ENCODE assay signal across 15 mouse cellular contexts in genomic region chr1:132199244-132199643, GRCm38 (mm10). TPM values are rescaled to one million over a fixed set of nuclear protein-coding genes. Genes with fewer than 3 reads are reported as not detected.
DNase-seq lines count a peak whose midpoint lies in the region; ATAC-seq lines count a peak whose summit lies in the region.
"Had no signal": no experiment of that assay in that cellular context is flagged by ENCODE, and none has a peak within 500 bp of the region (broad histone marks: within the 10 kb centered on the region; RNA-seq: fewer than 3 reads in every experiment).

No protein-coding gene starts in this region.

- H3K9me3 ChIP-seq in hindbrain, embryonic 12.5 days (replicated peaks) = no peaks in the 10 kb centered on the region
- no peaks in the 10 kb centered on the region for H3K9me3 ChIP-seq in hindbrain, embryonic 11.5 days (ENCODE audit: control insufficient read depth, low read length)
- no peaks in the 10 kb centered on the region for H3K9me3 ChIP-seq in forebrain, embryonic 13.5 days (replicated peaks)
- no peaks in the 10 kb centered on the region for H3K9me3 ChIP-seq in midbrain, embryonic 16.5 days (replicated peaks; ENCODE audit: control insufficient read depth, low read length, poor library complexity, severe bottlenecking)
- H3K9me3 ChIP-seq: kidney, embryonic 15.5 days; liver, embryonic 12.5 days had no signal

- H3K4me1 ChIP-seq in hindbrain, embryonic 12.5 days = peaks cover 81% of the 10 kb centered on the region
- H3K4me1 ChIP-seq in hindbrain, embryonic 11.5 days (replicated peaks; ENCODE audit: control insufficient read depth, insufficient read depth, low read length) = peaks cover 30% of the 10 kb centered on the region
- H3K4me1 ChIP-seq in forebrain, embryonic 13.5 days = peaks cover 90% of the 10 kb centered on the region
- peaks cover 81% of the 10 kb centered on the region for H3K4me1 ChIP-seq in midbrain, embryonic 16.5 days (ENCODE audit: control insufficient read depth, insufficient read depth, low read length)

- no peak for DNase-seq in hindbrain, embryonic 11.5 days (ENCODE audit: low spot score)
- peak; percentile 81 for DNase-seq in Muller cell, postnatal 12 days (ENCODE audit: inconsistent ontology term)
- DNase-seq in layer of hippocampus, adult 9-11 months = no peak
- DNase-seq in adrenal gland, adult 2 months = no peak
- DNase-seq: heart, adult 18-20 months; lung, postnatal 36 days had no signal

- no peaks in the 10 kb centered on the region for H3K36me3 ChIP-seq in hindbrain, embryonic 12.5 days
- H3K36me3 ChIP-seq in hindbrain, embryonic 11.5 days (ENCODE audit: control insufficient read depth, insufficient read depth, low read length) = no peaks in the 10 kb centered on the region
- no peaks in the 10 kb centered on the region for H3K36me3 ChIP-seq in forebrain, embryonic 13.5 days (ENCODE audit: poor library complexity, severe bottlenecking)
- no peaks in the 10 kb centered on the region for H3K36me3 ChIP-seq in midbrain, embryonic 16.5 days (ENCODE audit: control insufficient read depth, insufficient read depth, low read length)
- H3K36me3 ChIP-seq: kidney, embryonic 15.5 days; liver, embryonic 12.5 days had no signal

- peak overlapping the region; percentile 80 for H3K27ac ChIP-seq in hindbrain, embryonic 12.5 days
- no peak overlapping the region for H3K27ac ChIP-seq in hindbrain, embryonic 11.5 days (ENCODE audit: low read depth, low read length)
- 0 out of 2 replicates have a peak overlapping the region, but pooled peaks have one; percentile 11 for H3K27ac ChIP-seq in forebrain, embryonic 13.5 days
- peak overlapping the region; percentile 78 for H3K27ac ChIP-seq in midbrain, embryonic 16.5 days (ENCODE audit: low read length)
- H3K27ac ChIP-seq: kidney, embryonic 15.5 days; liver, embryonic 12.5 days had no signal

- H3K4me3 ChIP-seq in hindbrain, embryonic 12.5 days = no peak overlapping the region
- no peak overlapping the region for H3K4me3 ChIP-seq in hindbrain, embryonic 11.5 days (ENCODE audit: low read depth, low read length)
- no peak overlapping the region for H3K4me3 ChIP-seq in forebrain, embryonic 13.5 days
- H3K4me3 ChIP-seq in midbrain, embryonic 16.5 days (ENCODE audit: low read depth, low read length) = no peak overlapping the region
- H3K4me3 ChIP-seq: kidney, embryonic 15.5 days; liver, embryonic 12.5 days had no signal

- peaks cover 8% of the 10 kb centered on the region; the same call in 1 of the 2 replicates for H3K27me3 ChIP-seq in hindbrain, embryonic 12.5 days
- H3K27me3 ChIP-seq in hindbrain, embryonic 11.5 days (ENCODE audit: control insufficient read depth, insufficient read depth, low read length) = no peaks in the 10 kb centered on the region
- H3K27me3 ChIP-seq in forebrain, embryonic 13.5 days = no peaks in the 10 kb centered on the region
- no peaks in the 10 kb centered on the region for H3K27me3 ChIP-seq in midbrain, embryonic 16.5 days (ENCODE audit: control insufficient read depth, insufficient read depth, low read depth, low read length)

- 70% methylated on average over 6 of the region's 6 CpGs for WGBS in hindbrain, embryonic 12.5 days
- WGBS in hindbrain, embryonic 11.5 days = 71% methylated on average over 6 of the region's 6 CpGs
- 56% methylated on average over 6 of the region's 6 CpGs for WGBS in forebrain, embryonic 13.5 days
- 61% methylated on average over 6 of the region's 6 CpGs for whole genome bisulfite sequencing in midbrain, embryonic 16.5 days

- ATAC-seq in hindbrain, embryonic 12.5 days (ENCODE audit: low FRiP score) = no peak
- ATAC-seq in hindbrain, embryonic 11.5 days (ENCODE audit: low FRiP score) = no peak
- no peak for ATAC-seq in forebrain, embryonic 13.5 days
- ATAC-seq in midbrain, embryonic 16.5 days = no peak
- ATAC-seq: liver, embryonic 12.5 days had no signal

- no peak overlapping the region for H3K9ac ChIP-seq in hindbrain, embryonic 12.5 days
- H3K9ac ChIP-seq in hindbrain, embryonic 11.5 days (ENCODE audit: low read depth, low read length) = no peak overlapping the region
- H3K9ac ChIP-seq in forebrain, embryonic 13.5 days = no peak overlapping the region
- no peak overlapping the region for H3K9ac ChIP-seq in midbrain, embryonic 16.5 days (ENCODE audit: low read depth, low read length)
- H3K9ac ChIP-seq: kidney, embryonic 15.5 days; liver, embryonic 12.5 days had no signal

- no peak overlapping the region for H3K4me2 ChIP-seq in hindbrain, embryonic 12.5 days (replicated peaks)
- H3K4me2 ChIP-seq in hindbrain, embryonic 11.5 days (replicated peaks; ENCODE audit: low read depth, low read length) = no peak overlapping the region
- H3K4me2 ChIP-seq in forebrain, embryonic 13.5 days = no peak overlapping the region
- no peak overlapping the region for H3K4me2 ChIP-seq in midbrain, embryonic 16.5 days (ENCODE audit: low read length)

RNA-seq across cellular contexts. Expression of gene AC124108.1, which starts 8.0 kb away (rescaled TPM):
- 3.6 and 4.1 TPM in 2 replicates for polyA plus RNA-seq in hindbrain, embryonic 12.5 days (2016; fragmentation: Nextera tagmentation; extraction: Ambion mirVana)
- polyA plus RNA-seq in hindbrain, embryonic 11.5 days (2014; fragmentation: Nextera tagmentation; extraction: Ambion mirVana) = 2.9 and 4.8 TPM in 2 replicates
- polyA plus RNA-seq in forebrain, embryonic 13.5 days (2015; fragmentation: Nextera tagmentation; extraction: Ambion mirVana) = 3.4 and 3.9 TPM in 2 replicates
- 2.8 and 4.0 TPM in 2 replicates for polyA plus RNA-seq in midbrain, embryonic 16.5 days (2015; fragmentation: Nextera tagmentation; extraction: Ambion mirVana)
- under 1 TPM; 0.10 to 0.12 TPM for total RNA-seq in adrenal gland, adult 2 months (2021)
- 0.03 and 0.09 TPM in 2 replicates for polyA plus RNA-seq in adrenal gland, adult 2 months (2012; rRNA removed)
- total RNA-seq: hematopoietic stem cell, adult 5-6 weeks; MEL had no signal
- polyA plus RNA-seq: liver, embryonic 12.5 days; thymus, postnatal 0 days had no signal

RNA-seq across cellular contexts. Expression of gene Lemd1, which starts 8.0 kb away (rescaled TPM):
- 10.8 and 12.7 TPM in 2 replicates for polyA plus RNA-seq in hindbrain, embryonic 12.5 days (2016; fragmentation: Nextera tagmentation; extraction: Ambion mirVana)
- 8.9 and 11.3 TPM in 2 replicates for polyA plus RNA-seq in hindbrain, embryonic 11.5 days (2014; fragmentation: Nextera tagmentation; extraction: Ambion mirVana)
- 14.3 and 17.0 TPM in 2 replicates for polyA plus RNA-seq in forebrain, embryonic 13.5 days (2015; fragmentation: Nextera tagmentation; extraction: Ambion mirVana)
- 16.2 and 18.0 TPM in 2 replicates for polyA plus RNA-seq in midbrain, embryonic 16.5 days (2015; fragmentation: Nextera tagmentation; extraction: Ambion mirVana)
- total RNA-seq in adrenal gland, adult 2 months (2021) = under 1 TPM in 1 of 2 experiments, not detected in 1; 0.41 TPM
- 0.19 and 0.20 TPM in 2 replicates for polyA plus RNA-seq in adrenal gland, adult 2 months (2012; rRNA removed)
- total RNA-seq: heart, adult 18-20 months; hematopoietic stem cell, adult 5-6 weeks; MEL had no signal
- polyA plus RNA-seq: liver, embryonic 12.5 days had no signal

RNA-seq across cellular contexts. Expression of gene Gm10188, which starts 30.3 kb away (rescaled TPM):
- polyA plus RNA-seq in hindbrain, embryonic 12.5 days (2016; fragmentation: Nextera tagmentation; extraction: Ambion mirVana) = 0.49 TPM in 1 of 2 replicates, not detected in the other
- not detected in 2 replicates for polyA plus RNA-seq in hindbrain, embryonic 11.5 days (2014; fragmentation: Nextera tagmentation; extraction: Ambion mirVana)
- polyA plus RNA-seq in forebrain, embryonic 13.5 days (2015; fragmentation: Nextera tagmentation; extraction: Ambion mirVana) = 1.0 and 1.1 TPM in 2 replicates
- polyA plus RNA-seq in midbrain, embryonic 16.5 days (2015; fragmentation: Nextera tagmentation; extraction: Ambion mirVana) = 0.28 and 0.63 TPM in 2 replicates
- not detected for total RNA-seq in adrenal gland, adult 2 months (2021)
- not detected in 2 replicates for polyA plus RNA-seq in adrenal gland, adult 2 months (2012; rRNA removed)
- total RNA-seq: heart, adult 18-20 months; hematopoietic stem cell, adult 5-6 weeks; left cerebral cortex, adult 8-10 months; MEL had no signal
- polyA plus RNA-seq: kidney, embryonic 15.5 days; liver, embryonic 12.5 days; thymus, postnatal 0 days had no signal

RNA-seq across cellular contexts. Expression of gene Cdk18, which starts 59.8 kb away (rescaled TPM):
- 0.99 and 1.4 TPM in 2 replicates for polyA plus RNA-seq in hindbrain, embryonic 12.5 days (2016; fragmentation: Nextera tagmentation; extraction: Ambion mirVana)
- polyA plus RNA-seq in hindbrain, embryonic 11.5 days (2014; fragmentation: Nextera tagmentation; extraction: Ambion mirVana) = 0.82 and 1.1 TPM in 2 replicates
- polyA plus RNA-seq in forebrain, embryonic 13.5 days (2015; fragmentation: Nextera tagmentation; extraction: Ambion mirVana) = 0.23 and 0.59 TPM in 2 replicates
- polyA plus RNA-seq in midbrain, embryonic 16.5 days (2015; fragmentation: Nextera tagmentation; extraction: Ambion mirVana) = 1.7 and 2.4 TPM in 2 replicates
- total RNA-seq in adrenal gland, adult 2 months (2021) = 10 to 100 TPM; 14.9 to 22.5 TPM
- 36.3 and 42.5 TPM in 2 replicates for polyA plus RNA-seq in adrenal gland, adult 2 months (2012; rRNA removed)
